Mouse (Mus musculus): ENCODE measurements around the gene Hist1h4c. TPM values are rescaled to one million over a fixed set of nuclear protein-coding genes. Genes with fewer than 3 reads are reported as not detected.

Hist1h4c gene
- polyA plus RNA-seq, 1 experiment from 2014 or later = 11.2 TPM

- H3K27ac ChIP-seq (ENCODE audit: low read depth) = peak overlapping the region; percentile 100
- no peak for TF ChIP-seq CTCF (IDR thresholded peaks at IDR 0.05; ENCODE audit: low read depth)
- H3K27me3 ChIP-seq (ENCODE audit: insufficient read depth, low read length) = no peaks in the 10 kb centered on the region
- peak overlapping the region; percentile 45 for H3K4me3 ChIP-seq (ENCODE audit: low read depth, low read length)
- no peak for ATAC-seq (ENCODE audit: insufficient read depth)
- H3K4me2 ChIP-seq = peak overlapping the region; percentile 91
- WGBS = 1% methylated on average over 17 of the region's 36 CpGs
- peaks cover 13% of the 10 kb centered on the region for H3K4me1 ChIP-seq (ENCODE audit: insufficient read depth)
- DNase-seq = peak; percentile 59
- H3K36me3 ChIP-seq (ENCODE audit: insufficient read depth) = no peaks in the 10 kb centered on the region
- peak overlapping the region; percentile 67 for H3K9ac ChIP-seq
- no peaks in the 10 kb centered on the region for H3K9me3 ChIP-seq (ENCODE audit: low read depth, low read length)
Measured at GRCm38 (mm10) chr13:23744421-23745380, 46.4 kb upstream of the Hist1h4c start.

DNA sequence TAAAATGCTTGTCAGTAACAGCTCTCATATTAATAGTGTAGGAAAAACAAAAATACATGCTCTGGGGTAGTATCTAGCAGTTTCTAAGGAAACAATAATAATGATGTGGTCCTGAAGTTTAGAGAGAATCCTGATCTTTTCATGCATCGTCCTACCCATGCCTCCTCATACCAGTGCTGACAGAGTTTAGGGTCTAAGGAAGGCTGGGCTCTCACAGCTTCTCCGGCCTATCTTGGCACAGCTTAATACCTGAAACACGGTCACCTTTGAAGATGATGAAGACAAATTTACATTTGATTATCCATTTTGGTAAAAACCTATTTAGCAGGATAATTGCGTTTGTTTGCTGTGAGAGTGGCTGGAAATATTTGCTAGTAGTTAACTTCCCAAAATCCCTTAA is 45.7 kb upstream of the Hist1h4c start:
- Histone ChIP-seq H3K27ac (ENCODE audit: low read depth) (peak overlapping the region; percentile 100), H3K9ac (peak overlapping the region; percentile 67), H3K36me3 (ENCODE audit: insufficient read depth) (no peaks in the 10 kb centered on the region), H3K4me2 (peak overlapping the region; percentile 91), H3K9me3 (ENCODE audit: low read depth, low read length) (no peaks in the 10 kb centered on the region), H3K4me3 (ENCODE audit: low read depth, low read length) (peak overlapping the region; percentile 45), H3K4me1 (ENCODE audit: insufficient read depth) (peaks cover 13% of the 10 kb centered on the region), H3K27me3 (ENCODE audit: insufficient read depth, low read length) (no peaks in the 10 kb centered on the region)
- no peak for TF ChIP-seq CTCF (IDR thresholded peaks at IDR 0.05; ENCODE audit: low read depth)
- peak; percentile 57 for DNase-seq
- ATAC-seq (ENCODE audit: insufficient read depth) = no peak
- 28% methylated on average over 4 of the region's 4 CpGs for WGBS

GRCm38 (mm10) chr13:23743215-23743614 is 45.0 kb upstream of the Hist1h4c start:
- H3K4me1 ChIP-seq (ENCODE audit: insufficient read depth) = peaks cover 10% of the 10 kb centered on the region
- H3K4me2 ChIP-seq = 0 out of 2 replicates have a peak overlapping the region, but pooled peaks have one; percentile 15
- H3K36me3 ChIP-seq (ENCODE audit: insufficient read depth) = no peaks in the 10 kb centered on the region
- no peak overlapping the region for H3K4me3 ChIP-seq (ENCODE audit: low read depth, low read length)
- peak; percentile 27 for DNase-seq
- H3K9ac ChIP-seq = no peak overlapping the region
- no peak for ATAC-seq (ENCODE audit: insufficient read depth)
- no peaks in the 10 kb centered on the region for H3K27me3 ChIP-seq (ENCODE audit: insufficient read depth, low read length)
- 76% methylated on average over 5 of the region's 5 CpGs for WGBS
- H3K9me3 ChIP-seq (ENCODE audit: low read depth, low read length) = no peaks in the 10 kb centered on the region
- H3K27ac ChIP-seq (ENCODE audit: low read depth) = peak overlapping the region; percentile 46
- TF ChIP-seq CTCF (IDR thresholded peaks at IDR 0.05; ENCODE audit: low read depth) = no peak

- Histone ChIP-seq H3K36me3 (ENCODE audit: insufficient read depth) (no peaks in the 10 kb centered on the region), H3K4me1 (ENCODE audit: insufficient read depth) (0 out of 2 replicates have a peak, but pooled peaks cover 5% of the 10 kb centered on the region), H3K27me3 (ENCODE audit: insufficient read depth, low read length) (no peaks in the 10 kb centered on the region), H3K9ac (no peak overlapping the region), H3K4me2 (no peak overlapping the region), H3K4me3 (ENCODE audit: low read depth, low read length) (no peak overlapping the region), H3K27ac (ENCODE audit: low read depth) (no peak overlapping the region), H3K9me3 (ENCODE audit: low read depth, low read length) (no peaks in the 10 kb centered on the region)
- no peak for TF ChIP-seq CTCF (IDR thresholded peaks at IDR 0.05; ENCODE audit: low read depth)
- DNase-seq (no peak), ATAC-seq (ENCODE audit: insufficient read depth) (no peak)
Measured at GRCm38 (mm10) chr13:23742007-23742406, 43.8 kb upstream of the Hist1h4c start.

DNA sequence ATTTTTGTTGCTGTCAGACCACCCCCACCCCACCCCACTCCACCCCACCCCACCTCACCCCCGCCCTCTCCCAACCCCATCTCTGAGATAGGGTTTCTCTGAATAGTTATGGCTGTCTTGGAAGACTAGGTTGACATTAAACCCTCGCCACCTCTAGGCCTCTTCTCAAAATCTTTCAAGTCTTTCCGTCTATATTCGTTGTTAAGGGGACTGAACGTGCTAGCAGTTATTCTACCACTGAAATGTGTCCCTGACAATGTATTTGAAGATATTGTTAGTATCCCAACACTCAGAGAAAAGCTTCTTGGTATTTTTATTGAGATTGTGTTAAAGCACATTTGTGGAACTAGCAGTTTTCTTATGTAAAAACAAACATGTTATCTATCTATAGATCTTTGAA is 42.7 kb upstream of the Hist1h4c start:
- peak; percentile 26 for DNase-seq
- Histone ChIP-seq H3K4me2 (peak overlapping the region; percentile 90), H3K4me1 (ENCODE audit: insufficient read depth) (0 out of 2 replicates have a peak, but pooled peaks cover 5% of the 10 kb centered on the region), H3K36me3 (ENCODE audit: insufficient read depth) (no peaks in the 10 kb centered on the region), H3K9ac (peak overlapping the region; percentile 94), H3K4me3 (ENCODE audit: low read depth, low read length) (peak overlapping the region; percentile 63; the same call in 1 of the 2 replicates), H3K9me3 (ENCODE audit: low read depth, low read length) (no peaks in the 10 kb centered on the region), H3K27ac (ENCODE audit: low read depth) (peak overlapping the region; percentile 100), H3K27me3 (ENCODE audit: insufficient read depth, low read length) (no peaks in the 10 kb centered on the region)
- WGBS = 45% methylated on average over 5 of the region's 5 CpGs
- TF ChIP-seq CTCF (IDR thresholded peaks at IDR 0.05; ENCODE audit: low read depth) = no peak
- no peak for ATAC-seq (ENCODE audit: insufficient read depth)

DNA sequence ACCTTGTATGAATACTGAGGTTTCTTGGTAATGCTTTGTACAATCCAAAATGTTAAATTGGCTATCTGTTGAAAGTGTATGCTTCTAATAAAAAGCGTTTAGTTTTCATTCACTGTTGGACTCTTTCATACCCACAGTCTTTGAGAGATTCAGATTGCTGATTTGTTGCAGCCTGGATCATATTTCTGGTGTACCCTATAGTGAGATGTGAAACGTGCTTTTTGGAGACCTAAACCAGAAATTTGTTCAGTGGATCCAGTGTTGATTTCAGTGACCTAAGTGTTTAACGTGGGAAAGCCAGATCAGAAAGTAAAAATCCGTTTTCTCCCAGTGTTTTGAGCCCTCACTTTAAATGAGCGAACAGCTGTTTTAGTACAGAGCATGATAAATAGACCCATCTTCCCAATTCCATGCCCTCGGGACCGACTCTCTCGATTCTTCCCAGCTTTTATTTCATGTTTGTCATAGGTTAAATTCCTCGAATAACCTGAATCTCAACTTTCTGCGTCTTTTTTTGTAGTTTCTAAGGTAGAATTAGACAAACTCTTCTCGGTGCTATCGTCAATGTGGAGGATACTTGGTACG is 42.1 kb upstream of the Hist1h4c start:
- H3K36me3 ChIP-seq (ENCODE audit: insufficient read depth) = no peaks in the 10 kb centered on the region
- no peak for ATAC-seq (ENCODE audit: insufficient read depth)
- peak; percentile 48 for DNase-seq
- H3K4me2 ChIP-seq = peak overlapping the region; percentile 90
- H3K4me1 ChIP-seq (ENCODE audit: insufficient read depth) = 0 out of 2 replicates have a peak, but pooled peaks cover 5% of the 10 kb centered on the region
- H3K9ac ChIP-seq = peak overlapping the region; percentile 94
- TF ChIP-seq CTCF (IDR thresholded peaks at IDR 0.05; ENCODE audit: low read depth) = no peak
- H3K27ac ChIP-seq (ENCODE audit: low read depth) = peak overlapping the region; percentile 100
- H3K4me3 ChIP-seq (ENCODE audit: low read depth, low read length) = peak overlapping the region; percentile 63
- WGBS = 19% methylated on average over 13 of the region's 13 CpGs
- H3K9me3 ChIP-seq (ENCODE audit: low read depth, low read length) = no peaks in the 10 kb centered on the region
- H3K27me3 ChIP-seq (ENCODE audit: insufficient read depth, low read length) = no peaks in the 10 kb centered on the region

GRCm38 (mm10) chr13:23739922-23740252 is 41.6 kb upstream of the Hist1h4c start:
- Histone ChIP-seq H3K4me1 (ENCODE audit: insufficient read depth) (0 out of 2 replicates have a peak, but pooled peaks cover 5% of the 10 kb centered on the region), H3K9me3 (ENCODE audit: low read depth, low read length) (no peaks in the 10 kb centered on the region)

More at GRCm38 (mm10) chr13:23739922-23740252, 41.6 kb upstream of the Hist1h4c start:
- no peak for DNase-seq
- 0% methylated on average over 14 of the region's 14 CpGs for WGBS
- Histone ChIP-seq H3K9ac (peak overlapping the region; percentile 94), H3K27me3 (ENCODE audit: insufficient read depth, low read length) (no peaks in the 10 kb centered on the region), H3K27ac (ENCODE audit: low read depth) (peak overlapping the region; percentile 100), H3K36me3 (ENCODE audit: insufficient read depth) (no peaks in the 10 kb centered on the region), H3K4me2 (peak overlapping the region; percentile 90), H3K4me3 (ENCODE audit: low read depth, low read length) (peak overlapping the region; percentile 63)
- TF ChIP-seq CTCF (IDR thresholded peaks at IDR 0.05; ENCODE audit: low read depth) = no peak
- ATAC-seq (ENCODE audit: insufficient read depth) = no peak

Measured in lung, embryonic 14.5 days (tissue).